ENCODE assay signal across 10 mouse cellular contexts in the genomic region with DNA sequence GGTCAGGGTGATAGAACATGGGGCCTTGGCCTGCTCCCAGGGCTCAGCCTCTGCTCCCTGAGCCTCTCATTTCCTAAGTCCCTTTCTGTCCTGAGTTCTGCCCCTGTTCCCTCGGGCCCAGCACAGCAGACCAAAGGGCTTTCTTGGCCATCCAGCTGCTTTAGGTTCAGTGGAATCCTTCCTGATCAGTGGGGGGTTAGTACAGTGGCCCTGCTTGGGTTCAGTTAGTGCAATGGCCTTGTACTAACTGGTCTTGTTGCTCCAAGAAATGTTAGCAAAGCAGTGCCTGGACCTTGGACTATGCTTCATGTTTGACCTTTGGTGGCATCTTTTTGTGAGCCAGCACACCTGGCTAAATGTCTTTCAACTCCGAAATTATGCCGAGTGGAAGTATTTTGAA.
DNase-seq lines count a peak whose midpoint lies in the region; ATAC-seq and TF ChIP-seq lines count a peak whose summit lies in the region.
"Had no signal": no experiment of that assay in that cellular context is flagged by ENCODE, and none has a peak within 500 bp of the region (broad histone marks: within the 10 kb centered on the region; RNA-seq: fewer than 3 reads in every experiment).

No protein-coding gene starts in this region.

- H3K27ac ChIP-seq in liver, adult 2 months (replicated peaks; ENCODE audit: insufficient read depth, low read depth, low read length), result peak overlapping the region; percentile 94
- H3K27ac ChIP-seq in liver, embryonic 11.5 days (ENCODE audit: low read depth, low read length), result no peak overlapping the region; the same call in 1 of the 2 replicates
- peak overlapping the region; percentile 37; the same call in 1 of the 2 replicates for H3K27ac ChIP-seq in intestine, embryonic 15.5 days
- H3K27ac ChIP-seq in liver, embryonic 13.5 days, result peak overlapping the region; percentile 11; the same call in 1 of the 2 replicates

- no peak for TF ChIP-seq CTCF in liver, adult 2 months (IDR thresholded peaks at IDR 0.05; ENCODE audit: low read depth, low read length)

- H3K4me3 ChIP-seq in liver, adult 2 months (ENCODE audit: insufficient read depth, low read depth, low read length), result no peak overlapping the region
- H3K4me3 ChIP-seq in liver, embryonic 11.5 days (ENCODE audit: low read depth, low read length), result no peak overlapping the region
- H3K4me3 ChIP-seq in intestine, embryonic 15.5 days (replicated peaks), result no peak overlapping the region
- no peak overlapping the region for H3K4me3 ChIP-seq in liver, embryonic 13.5 days (replicated peaks)

- H3K4me2 ChIP-seq in liver, embryonic 11.5 days, result no peak overlapping the region
- H3K4me2 ChIP-seq in intestine, embryonic 15.5 days (replicated peaks), result no peak overlapping the region
- H3K4me2 ChIP-seq in liver, embryonic 13.5 days, result no peak overlapping the region

- DNase-seq in adrenal gland, adult (ENCODE audit: inconsistent age in 2 of 2, low spot score in 1 of 2), result peak; percentile 33 to 75
- DNase-seq in adrenal gland, adult 8-10 months, result no peak
- peak; percentile 98 for DNase-seq in liver, adult 2 months (ENCODE audit: extremely low read depth, low read depth, low spot score)
- DNase-seq in liver, embryonic 11.5 days (ENCODE audit: low spot score), result no peak
- DNase-seq in liver, embryonic 13.5 days, result no peak
- no peak for DNase-seq in thymus, postnatal 10 days (ENCODE audit: low spot score in 2 of 2)
- DNase-seq: forebrain, postnatal 0 days; lung, postnatal 14 days had no signal

- peaks cover 28% of the 10 kb centered on the region for H3K79me2 ChIP-seq in liver, adult 2 months (ENCODE audit: control insufficient read depth, insufficient read depth, low read length)

- no peaks in the 10 kb centered on the region for H3K27me3 ChIP-seq in liver, adult 2 months (ENCODE audit: control insufficient read depth, insufficient read depth, low read length)
- no peaks in the 10 kb centered on the region for H3K27me3 ChIP-seq in liver, embryonic 11.5 days (replicated peaks; ENCODE audit: control insufficient read depth, insufficient read depth, low read length)
- H3K27me3 ChIP-seq in intestine, embryonic 15.5 days (replicated peaks), result no peaks in the 10 kb centered on the region
- H3K27me3 ChIP-seq in liver, embryonic 13.5 days, result no peaks in the 10 kb centered on the region

- 0 out of 2 replicates have a peak overlapping the region, but pooled peaks have one; percentile 5 for H3K9ac ChIP-seq in liver, adult 2 months (ENCODE audit: low read depth, low read length)
- no peak overlapping the region for H3K9ac ChIP-seq in liver, embryonic 11.5 days (ENCODE audit: low read depth, low read length)
- H3K9ac ChIP-seq in intestine, embryonic 15.5 days, result no peak overlapping the region
- no peak overlapping the region for H3K9ac ChIP-seq in liver, embryonic 13.5 days
- H3K9ac ChIP-seq: forebrain, postnatal 0 days had no signal

- H3K4me1 ChIP-seq in liver, adult 2 months (ENCODE audit: control insufficient read depth, insufficient read depth, low read length), result peaks cover 35% of the 10 kb centered on the region
- H3K4me1 ChIP-seq in liver, embryonic 11.5 days (replicated peaks; ENCODE audit: control insufficient read depth, insufficient read depth, low read length), result peaks cover 12% of the 10 kb centered on the region; the same call in 1 of the 2 replicates
- H3K4me1 ChIP-seq in intestine, embryonic 15.5 days (replicated peaks), result peaks cover 29% of the 10 kb centered on the region
- H3K4me1 ChIP-seq in liver, embryonic 13.5 days (replicated peaks), result peaks cover 29% of the 10 kb centered on the region

- no peak for TF ChIP-seq POLR2A in liver, adult 2 months (IDR thresholded peaks at IDR 0.05; ENCODE audit: extremely low read depth, insufficient read depth, low read length)

- 11% methylated on average over 3 of the region's 3 CpGs for WGBS in liver, adult 2 months
- 78% methylated on average over 3 of the region's 3 CpGs for WGBS in liver, embryonic 11.5 days
- WGBS in intestine, embryonic 15.5 days, result 52% methylated on average over 3 of the region's 3 CpGs
- 44% methylated on average over 3 of the region's 3 CpGs for WGBS in liver, embryonic 13.5 days (ENCODE audit: insufficient replicate concordance)

- ATAC-seq in liver, embryonic 11.5 days (replicated peaks; ENCODE audit: low FRiP score), result no peak
- no peak for ATAC-seq in intestine, embryonic 15.5 days
- ATAC-seq in liver, embryonic 13.5 days (ENCODE audit: low read depth), result no peak
- ATAC-seq in inflammation-experienced regulatory T-cells, adult 6 months, result no peak
- ATAC-seq: forebrain, postnatal 0 days had no signal

- H3K36me3 ChIP-seq in liver, adult 2 months (ENCODE audit: control insufficient read depth, insufficient read depth, low read length), result no peaks in the 10 kb centered on the region
- no peaks in the 10 kb centered on the region for H3K36me3 ChIP-seq in liver, embryonic 11.5 days (ENCODE audit: control insufficient read depth, insufficient read depth, low read length)
- no peaks in the 10 kb centered on the region for H3K36me3 ChIP-seq in intestine, embryonic 15.5 days
- no peaks in the 10 kb centered on the region for H3K36me3 ChIP-seq in liver, embryonic 13.5 days

- H3K9me3 ChIP-seq in liver, embryonic 11.5 days (ENCODE audit: control insufficient read depth, low read length), result no peaks in the 10 kb centered on the region
- H3K9me3 ChIP-seq in intestine, embryonic 15.5 days, result no peaks in the 10 kb centered on the region
- no peaks in the 10 kb centered on the region for H3K9me3 ChIP-seq in liver, embryonic 13.5 days (replicated peaks)

Comparison
In these comparisons a context has a peak if more than half of its experiments do, and no peak if none do; other contexts are left out.
1. DNase-seq: peak in adrenal gland, adult (2 of 2) and liver, adult 2 months (single experiment); none in adrenal gland, adult 8-10 months (single experiment), liver, embryonic 11.5 days (single experiment), liver, embryonic 13.5 days (single experiment) and thymus, postnatal 10 days (0 of 2).